Mouse (Mus musculus) myocyte (in vitro differentiated cells): ENCODE results near the gene Stx4a. TPM values are rescaled to one million over a fixed set of nuclear protein-coding genes. Genes with fewer than 3 reads are reported as not detected.

ENCODE experiments used
- H3K27me3 ChIP-seq: one replicate; pipeline ENCODE4 v1.6.1; 2011; ENCODE audit not compliant: control insufficient read depth, insufficient read depth, insufficient read length
- H3K36me3 ChIP-seq: one replicate; pipeline ENCODE4 v1.6.1; 2011; ENCODE audit not compliant: control insufficient read depth, insufficient read depth
- H3K4me2 ChIP-seq: one replicate; pipeline ENCODE4 v1.6.1; 2011; ENCODE audit warnings: low read depth, control low read depth
- H3K4me3 ChIP-seq: one replicate; pipeline ENCODE4 v1.5.1; 2011; ENCODE audit warnings: mild to moderate bottlenecking, control low read depth, moderate library complexity
- H3K79me2 ChIP-seq: one replicate; pipeline ENCODE4 v1.6.1; 2011; ENCODE audit not compliant: control insufficient read depth, insufficient read depth
- H3ac ChIP-seq: one replicate; pipeline ENCODE4 v1.6.1; 2011; ENCODE audit not compliant: control insufficient read depth, insufficient read length
- CEBPB ChIP-seq: IDR thresholded peaks from 2 replicates; pipeline ENCODE4 v1.6.1; 2011; ENCODE audit warnings: mild to moderate bottlenecking, moderate library complexity; ENCODE audit not compliant: poor library complexity, insufficient read depth, severe bottlenecking
- E2F4 ChIP-seq: IDR thresholded peaks from one replicate; pipeline ENCODE4 v1.6.1; 2011; ENCODE audit warnings: mild to moderate bottlenecking, control low read depth, moderate library complexity; ENCODE audit not compliant: insufficient read depth
- MAX ChIP-seq: IDR thresholded peaks from one replicate; pipeline ENCODE4 v1.6.1; 2011; ENCODE audit warnings: low read depth, mild to moderate bottlenecking, control low read depth
- MYOD1 ChIP-seq, 3 experiments: IDR thresholded peaks; one replicate each; pipeline ENCODE4 v1.6.1; 2011; ENCODE audit warnings: control low read depth in 2 of 3, low read depth in 2 of 3, mild to moderate bottlenecking in 2 of 3, moderate library complexity in 1 of 3; ENCODE audit not compliant: insufficient read length in 2 of 3, control insufficient read depth in 1 of 3
- MYOG ChIP-seq, 3 experiments: IDR thresholded peaks; one replicate each; pipeline ENCODE4 v1.6.1; 2011; ENCODE audit warnings: control low read depth in 2 of 3, low read depth in 2 of 3, mild to moderate bottlenecking in 2 of 3; ENCODE audit not compliant: insufficient read length in 2 of 3, control insufficient read depth in 1 of 3, insufficient read depth in 1 of 3
- POLR2A ChIP-seq: IDR thresholded peaks from one replicate; pipeline ENCODE4 v1.6.1; 2011; ENCODE audit warnings: low read depth, mild to moderate bottlenecking, control low read depth, moderate library complexity; ENCODE audit not compliant: insufficient read length
- POLR2AphosphoS2 ChIP-seq: IDR thresholded peaks from one replicate; pipeline ENCODE4 v1.6.1; 2011; ENCODE audit warnings: low read depth, control low read depth; ENCODE audit not compliant: insufficient read length
- REST ChIP-seq: IDR thresholded peaks from one replicate; pipeline ENCODE4 v1.6.1; 2011; ENCODE audit warnings: mild to moderate bottlenecking, control low read depth, moderate library complexity; ENCODE audit not compliant: insufficient read depth, insufficient read length
- SRF ChIP-seq: IDR thresholded peaks from one replicate; pipeline ENCODE4 v1.6.1; 2011; ENCODE audit warnings: low read depth; ENCODE audit not compliant: control insufficient read depth, insufficient read length
- TCF12 ChIP-seq: IDR thresholded peaks from one replicate; pipeline ENCODE4 v1.6.1; 2011; ENCODE audit warnings: mild to moderate bottlenecking, control low read depth; ENCODE audit not compliant: poor library complexity, insufficient read depth, severe bottlenecking
- TCF3 ChIP-seq: IDR thresholded peaks from one replicate; pipeline ENCODE4 v1.6.1; 2011; ENCODE audit warnings: low read depth, control low read depth; ENCODE audit not compliant: insufficient read length
- USF1 ChIP-seq: IDR thresholded peaks from one replicate; pipeline ENCODE4 v1.6.1; 2011; ENCODE audit warnings: low read depth, mild to moderate bottlenecking, control low read depth, moderate library complexity
- polyA plus RNA-seq: library from polyadenylated mRNA; unstranded; fragments of >200 nt; fragmentation: generic; extraction: Trizol; gene quantifications from one replicate; pipeline ENCODE4 v1.2.1, GENCODE M21; 2012; ENCODE audit warnings: missing spikeins

Gene Stx4a
- polyA plus RNA-seq, 1 experiment = 73.0 TPM

DNA sequence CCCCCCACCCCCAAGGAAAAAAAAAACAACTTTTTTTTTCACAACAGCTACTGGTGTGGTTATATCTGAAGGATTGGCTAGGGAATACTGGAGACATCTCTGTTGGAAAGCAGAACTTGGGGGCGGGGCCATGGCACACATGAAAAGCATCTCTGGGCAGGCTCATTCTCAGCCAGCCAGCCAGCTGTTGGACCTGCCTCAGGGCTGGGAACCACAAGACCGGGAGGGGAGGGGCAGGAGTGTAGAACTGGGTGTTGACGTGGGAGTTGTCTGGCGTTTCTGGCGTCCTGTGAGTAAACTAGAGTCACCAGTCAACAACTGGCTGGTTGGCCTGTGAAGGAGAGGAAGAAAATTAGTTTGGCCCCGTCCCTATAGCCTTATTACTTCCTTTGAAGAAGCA is 61.9 kb downstream of the Stx4a start:
- Histone ChIP-seq H3K36me3 (peaks cover 17% of the 10 kb centered on the region), H3ac (no peak overlapping the region), H3K79me2 (peaks cover 28% of the 10 kb centered on the region), H3K4me3 (no peak overlapping the region), H3K27me3 (no peaks in the 10 kb centered on the region), H3K4me2 (peak overlapping the region; percentile 38)
- TF ChIP-seq MYOD1 (IDR thresholded peaks at IDR 0.05; ENCODE audit: control insufficient read depth in 1 of 3, insufficient read length in 2 of 3, low read depth in 2 of 3) (peak in 2 of 3 experiments; percentile 42 to 72), POLR2AphosphoS2 (peak; percentile 23), TCF12 (no peak), MYOG (IDR thresholded peaks at IDR 0.05; ENCODE audit: control insufficient read depth in 1 of 3, insufficient read depth in 1 of 3, insufficient read length in 2 of 3, low read depth in 2 of 3) (peak; percentile 23 to 88 (median 41))

DNA sequence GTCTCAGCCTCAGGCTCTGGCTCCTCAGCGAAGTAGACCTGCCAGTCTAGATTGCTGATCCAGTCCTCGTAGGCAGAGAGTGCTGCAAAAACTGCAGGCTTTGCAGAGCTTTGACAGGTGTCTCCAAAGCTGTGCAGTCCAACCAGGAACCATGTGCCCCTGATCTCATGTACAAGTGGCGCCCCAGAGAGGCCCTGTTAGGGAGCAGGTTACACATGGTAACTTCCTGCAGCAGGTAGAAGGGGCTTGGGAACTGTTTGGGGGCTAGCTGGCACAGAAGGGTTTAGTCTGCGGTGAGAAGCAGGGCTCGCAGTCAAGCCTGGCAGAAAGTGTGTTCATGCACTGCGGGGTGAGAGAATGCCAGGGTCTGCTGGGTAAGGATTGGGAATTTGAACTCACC is 62.5 kb downstream of the Stx4a start:
- Histone ChIP-seq H3ac (no peak overlapping the region), H3K27me3 (no peaks in the 10 kb centered on the region), H3K4me3 (no peak overlapping the region), H3K36me3 (peaks cover 17% of the 10 kb centered on the region), H3K4me2 (peak overlapping the region; percentile 38), H3K79me2 (peaks cover 28% of the 10 kb centered on the region)
- TF ChIP-seq POLR2A (no peak), TCF12 (no peak), POLR2AphosphoS2 (no peak), CEBPB (no peak), MAX (no peak), TCF3 (no peak), SRF (no peak), E2F4 (no peak), MYOG (IDR thresholded peaks at IDR 0.05; ENCODE audit: control insufficient read depth in 1 of 3, insufficient read depth in 1 of 3, insufficient read length in 2 of 3, low read depth in 2 of 3) (no peak), REST (no peak), USF1 (no peak), MYOD1 (IDR thresholded peaks at IDR 0.05; ENCODE audit: control insufficient read depth in 1 of 3, insufficient read length in 2 of 3, low read depth in 2 of 3) (no peak)

DNA sequence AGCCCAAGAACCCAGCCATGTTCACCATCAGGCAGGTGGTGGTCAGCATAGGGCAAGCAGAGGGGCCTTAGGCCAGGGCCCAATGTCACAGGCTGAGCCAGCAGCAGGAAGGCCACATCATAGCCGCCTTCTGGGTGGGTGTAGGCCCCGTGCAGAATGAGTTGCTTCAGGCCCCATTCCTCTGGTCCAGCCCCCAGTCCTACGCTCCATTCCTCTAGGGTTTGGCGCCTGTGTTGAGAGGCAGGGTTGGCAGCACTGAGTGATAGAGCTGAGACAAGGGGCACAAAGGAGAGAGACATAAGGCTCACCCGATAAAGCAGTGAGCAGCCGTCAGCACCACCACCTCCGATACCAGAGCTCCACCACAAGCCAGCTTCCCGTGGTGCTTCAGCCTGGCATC is 63.1 kb downstream of the Stx4a start:
- Histone ChIP-seq H3K27me3 (no peaks in the 10 kb centered on the region), H3K4me2 (no peak overlapping the region), H3ac (no peak overlapping the region), H3K79me2 (peaks cover 28% of the 10 kb centered on the region), H3K4me3 (no peak overlapping the region), H3K36me3 (peaks cover 17% of the 10 kb centered on the region)
- no peak for TF ChIP-seq POLR2A
- TF ChIP-seq TCF12 = no peak
- no peak for TF ChIP-seq MYOG (IDR thresholded peaks at IDR 0.05; ENCODE audit: control insufficient read depth in 1 of 3, insufficient read depth in 1 of 3, insufficient read length in 2 of 3, low read depth in 2 of 3)
- TF ChIP-seq MYOD1 (IDR thresholded peaks at IDR 0.05; ENCODE audit: control insufficient read depth in 1 of 3, insufficient read length in 2 of 3, low read depth in 2 of 3) = no peak
- no peak for TF ChIP-seq POLR2AphosphoS2
- TF ChIP-seq USF1 = no peak
- TF ChIP-seq CEBPB = no peak
- TF ChIP-seq TCF3 = no peak

DNA sequence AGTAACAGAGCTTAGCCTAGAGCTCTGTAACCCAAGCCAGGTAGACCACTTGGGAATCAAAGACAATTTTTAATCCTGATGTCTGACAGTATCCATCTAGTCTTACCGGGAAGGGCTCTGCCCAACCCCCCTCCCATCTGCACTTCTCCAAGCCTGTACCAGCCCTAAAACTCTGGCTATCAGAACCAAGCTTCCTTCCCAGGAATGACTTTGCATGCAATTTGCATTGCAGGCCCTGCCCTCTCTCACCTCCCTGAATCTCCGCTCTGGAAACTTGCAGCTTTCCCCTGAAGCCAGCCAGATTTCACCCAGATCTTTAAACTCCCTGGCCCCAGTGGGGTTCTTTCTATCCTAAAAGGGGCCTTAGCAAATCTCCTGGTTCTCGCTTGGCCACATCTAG is 63.7 kb downstream of the Stx4a start:
- no peak overlapping the region for H3K4me2 ChIP-seq
- no peak overlapping the region for H3ac ChIP-seq
- no peaks in the 10 kb centered on the region for H3K27me3 ChIP-seq
- peaks cover 22% of the 10 kb centered on the region for H3K79me2 ChIP-seq
- peaks cover 17% of the 10 kb centered on the region for H3K36me3 ChIP-seq
- H3K4me3 ChIP-seq = no peak overlapping the region
- TF ChIP-seq POLR2AphosphoS2 = no peak
- TF ChIP-seq TCF3 = no peak

DNA sequence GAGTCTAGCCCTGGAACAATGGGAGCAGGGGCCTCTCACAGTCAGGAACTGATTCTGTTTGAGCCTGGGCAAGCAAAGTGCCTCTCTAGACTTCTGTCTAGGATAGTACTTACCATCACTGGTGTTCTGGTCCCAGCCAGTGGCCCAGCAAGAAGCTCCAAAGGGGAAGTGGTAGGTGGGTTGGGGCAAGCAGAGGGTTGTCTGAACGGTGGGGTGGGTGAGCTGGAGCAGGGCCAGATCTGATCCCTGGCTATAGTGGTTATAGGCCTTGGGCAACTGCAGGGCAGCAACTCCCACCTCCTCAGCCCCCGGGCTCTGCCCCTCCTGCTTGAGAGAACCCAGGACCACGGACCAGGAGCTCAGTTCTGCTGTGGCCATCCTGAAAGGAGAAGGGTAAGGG is 64.7 kb downstream of the Stx4a start:
- H3ac ChIP-seq = no peak overlapping the region
- H3K4me3 ChIP-seq = no peak overlapping the region
- H3K79me2 ChIP-seq = peaks cover 12% of the 10 kb centered on the region
- H3K36me3 ChIP-seq = peaks cover 17% of the 10 kb centered on the region
- TF ChIP-seq E2F4 = no peak
- no peak for TF ChIP-seq POLR2A
- TF ChIP-seq MYOD1 (IDR thresholded peaks at IDR 0.05; ENCODE audit: control insufficient read depth in 1 of 3, insufficient read length in 2 of 3, low read depth in 2 of 3) = no peak
- no peak for TF ChIP-seq USF1
- TF ChIP-seq POLR2AphosphoS2 = no peak
- TF ChIP-seq TCF3 = no peak
- TF ChIP-seq CEBPB = no peak
- TF ChIP-seq REST = no peak
- H3K27me3 ChIP-seq = no peaks in the 10 kb centered on the region
- no peak overlapping the region for H3K4me2 ChIP-seq

DNA sequence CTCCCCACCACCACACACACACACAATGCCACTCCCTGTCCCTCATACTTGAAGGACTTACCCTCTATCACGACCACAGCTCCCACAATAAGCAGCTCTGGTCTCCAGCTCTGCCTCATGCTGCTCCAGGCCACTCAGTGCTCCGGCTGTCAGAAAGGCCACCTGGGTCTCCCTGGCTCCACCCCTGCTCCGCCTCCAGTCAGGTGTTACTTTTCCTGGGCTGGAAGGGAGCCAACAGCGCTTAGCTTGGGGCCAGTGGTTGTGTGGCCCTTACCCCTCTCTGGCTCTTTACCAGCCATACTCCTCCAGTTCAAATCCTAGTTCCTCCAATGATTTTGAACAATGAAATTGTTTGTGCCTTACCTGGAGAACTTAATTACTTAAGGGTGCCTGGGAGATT is 66.7 kb downstream of the Stx4a start, which contains the start of gene Prss53:
Prss53 (minus strand) TSS at position 173 of the 400 bp plus-strand sequence.
- TF ChIP-seq REST = no peak
- no peaks in the 10 kb centered on the region for H3K27me3 ChIP-seq
- H3ac ChIP-seq = no peak within 1 kb of the TSS
- no peak within 1 kb of the TSS for H3K4me3 ChIP-seq
- H3K79me2 ChIP-seq = peaks cover 8% of the 10 kb centered on the region
- H3K4me2 ChIP-seq = no peak within 1 kb of the TSS
- peaks cover 9% of the 10 kb centered on the region for H3K36me3 ChIP-seq
